Mouse (Mus musculus): ENCODE results near the gene Ripor3. TPM values are rescaled to one million over a fixed set of nuclear protein-coding genes. Genes with fewer than 3 reads are reported as not detected.

The Ripor3 gene
- polyA plus RNA-seq, 1 experiment from 2014 or later = 0.15 TPM

GRCm38 (mm10) chr2:168046467-168046866, 36.0 kb upstream of the Ripor3 start:
- Histone ChIP-seq H3K4me3 (replicated peaks) (no peak overlapping the region), H3K4me2 (replicated peaks) (no peak overlapping the region), H3K36me3 (no peaks in the 10 kb centered on the region), H3K27me3 (peaks cover 45% of the 10 kb centered on the region), H3K9me3 (no peaks in the 10 kb centered on the region), H3K27ac (no peak overlapping the region), H3K4me1 (replicated peaks) (peaks cover 27% of the 10 kb centered on the region), H3K9ac (replicated peaks) (no peak overlapping the region)
- no peak for ATAC-seq
- 75% methylated on average over 4 of the region's 4 CpGs for WGBS

GRCm38 (mm10) chr2:168045771-168046170, 35.4 kb upstream of the Ripor3 start:
- Histone ChIP-seq H3K4me2 (replicated peaks) (no peak overlapping the region), H3K4me1 (replicated peaks) (peaks cover 26% of the 10 kb centered on the region), H3K9me3 (no peaks in the 10 kb centered on the region), H3K4me3 (replicated peaks) (no peak overlapping the region), H3K36me3 (no peaks in the 10 kb centered on the region), H3K27me3 (peaks cover 38% of the 10 kb centered on the region), H3K9ac (replicated peaks) (no peak overlapping the region), H3K27ac (no peak overlapping the region)
- WGBS = 18% methylated on average over 5 of the region's 5 CpGs
- no peak for ATAC-seq

- no peak for ATAC-seq
- WGBS = 61% methylated on average over 13 of the region's 13 CpGs
- H3K27ac ChIP-seq = no peak overlapping the region
Observed at GRCm38 (mm10) chr2:168045357-168045756, 34.9 kb upstream of the Ripor3 start.

DNA sequence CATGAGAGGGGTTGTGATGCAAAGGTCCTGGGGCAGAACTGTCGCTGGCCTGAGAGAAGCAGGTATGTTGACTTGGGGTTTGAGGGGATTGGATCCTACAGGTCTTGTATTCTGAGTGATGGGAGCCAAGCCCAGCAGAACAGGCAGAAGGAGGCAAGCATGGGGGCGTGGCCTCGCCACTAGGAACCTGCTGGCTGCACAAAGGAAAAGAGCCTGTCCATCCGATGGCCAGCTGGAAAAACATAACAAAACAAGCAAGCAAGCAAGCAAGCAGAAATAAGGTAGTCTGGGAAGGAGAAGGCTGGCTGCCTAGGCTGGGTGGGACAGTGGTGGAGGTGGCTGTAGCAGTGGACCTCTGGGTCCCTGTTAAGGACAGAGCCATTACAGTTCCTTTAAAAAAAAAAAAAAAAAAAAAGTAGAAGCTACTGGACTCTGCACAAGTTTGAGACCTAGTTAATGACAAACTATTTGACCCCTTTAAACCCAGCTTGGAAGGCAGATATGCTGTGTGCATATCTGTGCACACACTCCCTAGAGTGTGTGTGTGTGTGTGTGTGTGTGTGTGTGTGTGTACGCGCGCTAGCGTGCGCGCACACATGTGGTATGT, 34.4 kb upstream of the Ripor3 start:
- H3K27me3 ChIP-seq = peaks cover 28% of the 10 kb centered on the region
- no peak for ATAC-seq
- H3K4me2 ChIP-seq (replicated peaks) = no peak overlapping the region
- no peak overlapping the region for H3K27ac ChIP-seq
- WGBS = 80% methylated on average over 10 of the region's 10 CpGs
- H3K4me3 ChIP-seq (replicated peaks) = no peak overlapping the region
- no peak overlapping the region for H3K9ac ChIP-seq (replicated peaks)
- no peaks in the 10 kb centered on the region for H3K9me3 ChIP-seq
- no peaks in the 10 kb centered on the region for H3K36me3 ChIP-seq
- peaks cover 16% of the 10 kb centered on the region for H3K4me1 ChIP-seq (replicated peaks)

More at GRCm38 (mm10) chr2:168045357-168045756, 34.9 kb upstream of the Ripor3 start:
- Histone ChIP-seq H3K9ac (replicated peaks) (no peak overlapping the region), H3K36me3 (no peaks in the 10 kb centered on the region), H3K27me3 (peaks cover 34% of the 10 kb centered on the region), H3K4me3 (replicated peaks) (no peak overlapping the region), H3K9me3 (no peaks in the 10 kb centered on the region), H3K4me1 (replicated peaks) (peaks cover 22% of the 10 kb centered on the region), H3K4me2 (replicated peaks) (no peak overlapping the region)

DNA sequence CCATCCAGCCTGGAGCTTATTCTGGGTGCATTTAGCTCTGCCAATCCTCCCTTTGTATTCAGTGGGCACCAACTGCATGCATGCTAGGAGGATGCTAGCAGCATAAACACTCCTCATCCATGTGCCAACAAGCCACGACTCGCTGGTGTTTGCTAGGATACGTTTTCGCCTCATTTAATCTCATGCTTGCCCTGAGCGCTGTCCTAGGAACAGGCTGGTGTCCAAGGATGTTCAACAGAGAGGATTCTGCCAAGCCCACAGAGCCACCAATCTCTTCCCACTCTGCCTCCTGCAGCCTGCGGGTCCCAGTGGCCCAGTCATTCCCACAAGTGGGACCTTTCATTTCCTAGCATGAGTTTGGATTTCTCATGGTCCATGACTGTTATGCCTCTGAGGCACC, 31.6 kb upstream of the Ripor3 start:
- Histone ChIP-seq H3K4me2 (replicated peaks) (no peak overlapping the region), H3K27ac (no peak overlapping the region), H3K4me3 (replicated peaks) (no peak overlapping the region), H3K9ac (replicated peaks) (no peak overlapping the region), H3K27me3 (0 out of 2 replicates have a peak, but pooled peaks cover 5% of the 10 kb centered on the region), H3K36me3 (no peaks in the 10 kb centered on the region), H3K4me1 (replicated peaks) (peaks cover 7% of the 10 kb centered on the region; the same call in 1 of the 2 replicates), H3K9me3 (no peaks in the 10 kb centered on the region)
- WGBS = 71% methylated on average over 6 of the region's 6 CpGs
- ATAC-seq = no peak

DNA sequence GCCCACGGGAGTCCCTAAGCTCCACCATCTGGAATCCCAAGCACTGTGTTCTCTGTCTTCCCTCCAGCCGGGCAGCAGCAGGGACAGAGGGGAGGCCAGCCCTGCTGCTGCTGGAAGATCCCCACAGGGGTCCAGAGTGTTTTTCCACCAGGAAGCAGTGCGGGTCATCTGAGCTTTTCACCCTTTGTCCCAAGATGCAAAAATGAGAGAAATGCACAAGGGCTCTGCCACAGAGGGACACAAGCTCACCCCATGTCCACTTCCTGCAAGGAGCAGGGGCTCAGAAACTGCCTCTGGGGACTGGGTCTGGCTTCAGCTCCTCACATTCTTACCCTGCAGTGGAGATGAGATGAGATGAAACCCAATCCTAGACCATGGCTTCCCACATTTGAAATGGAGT, 30.3 kb upstream of the Ripor3 start:
- Histone ChIP-seq H3K4me1 (replicated peaks) (peaks cover 4% of the 10 kb centered on the region; the same call in 1 of the 2 replicates), H3K9ac (replicated peaks) (no peak overlapping the region), H3K36me3 (no peaks in the 10 kb centered on the region), H3K9me3 (no peaks in the 10 kb centered on the region), H3K4me2 (replicated peaks) (no peak overlapping the region), H3K27ac (no peak overlapping the region), H3K27me3 (0 out of 2 replicates have a peak, but pooled peaks cover 5% of the 10 kb centered on the region), H3K4me3 (replicated peaks) (no peak overlapping the region)
- whole genome bisulfite sequencing = 32% methylated on average over 3 of the region's 3 CpGs
- no peak for ATAC-seq

- WGBS = 66% methylated on average over 3 of the region's 3 CpGs
- Histone ChIP-seq H3K4me2 (replicated peaks) (no peak overlapping the region), H3K9ac (replicated peaks) (no peak overlapping the region), H3K4me1 (replicated peaks) (no peaks in the 10 kb centered on the region), H3K9me3 (no peaks in the 10 kb centered on the region), H3K27ac (no peak overlapping the region), H3K27me3 (no peaks in the 10 kb centered on the region), H3K36me3 (no peaks in the 10 kb centered on the region), H3K4me3 (replicated peaks) (no peak overlapping the region)
- no peak for ATAC-seq
Observed at GRCm38 (mm10) chr2:168037063-168037462, 26.6 kb upstream of the Ripor3 start.

DNA sequence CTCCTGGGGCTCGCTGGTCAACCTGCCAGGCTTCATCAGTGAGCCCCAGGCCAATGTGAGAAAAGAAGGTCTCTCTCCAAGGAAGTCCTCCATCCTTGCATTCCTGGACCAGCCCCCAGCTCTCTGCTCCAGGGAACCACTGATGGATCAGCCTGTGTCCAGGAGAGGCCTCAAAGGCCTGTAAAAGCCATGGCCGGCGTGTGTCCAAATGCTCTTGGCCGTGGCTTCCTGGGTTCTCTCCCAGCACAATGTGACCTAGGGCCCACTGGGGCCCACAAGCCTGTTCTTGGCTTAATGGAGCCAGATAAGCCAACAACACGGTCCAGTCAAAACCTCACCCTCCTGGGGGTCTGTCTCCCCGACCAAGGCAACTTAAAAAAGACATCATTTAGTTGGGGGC, 25.5 kb upstream of the Ripor3 start:
- Histone ChIP-seq H3K9me3 (no peaks in the 10 kb centered on the region), H3K4me2 (replicated peaks) (no peak overlapping the region), H3K27ac (no peak overlapping the region), H3K4me3 (replicated peaks) (no peak overlapping the region), H3K4me1 (replicated peaks) (no peaks in the 10 kb centered on the region), H3K9ac (replicated peaks) (no peak overlapping the region), H3K36me3 (no peaks in the 10 kb centered on the region), H3K27me3 (no peaks in the 10 kb centered on the region)
- WGBS = 86% methylated on average over 6 of the region's 6 CpGs
- no peak for ATAC-seq

- Histone ChIP-seq H3K27ac (no peak overlapping the region), H3K4me2 (replicated peaks) (no peak overlapping the region), H3K9me3 (no peaks in the 10 kb centered on the region), H3K4me1 (replicated peaks) (no peaks in the 10 kb centered on the region), H3K36me3 (no peaks in the 10 kb centered on the region), H3K27me3 (no peaks in the 10 kb centered on the region), H3K9ac (replicated peaks) (no peak overlapping the region), H3K4me3 (replicated peaks) (no peak overlapping the region)
- ATAC-seq = no peak
- WGBS = 65% methylated on average over 10 of the region's 10 CpGs
Observed at GRCm38 (mm10) chr2:168033905-168034304, 23.5 kb upstream of the Ripor3 start.

DNA sequence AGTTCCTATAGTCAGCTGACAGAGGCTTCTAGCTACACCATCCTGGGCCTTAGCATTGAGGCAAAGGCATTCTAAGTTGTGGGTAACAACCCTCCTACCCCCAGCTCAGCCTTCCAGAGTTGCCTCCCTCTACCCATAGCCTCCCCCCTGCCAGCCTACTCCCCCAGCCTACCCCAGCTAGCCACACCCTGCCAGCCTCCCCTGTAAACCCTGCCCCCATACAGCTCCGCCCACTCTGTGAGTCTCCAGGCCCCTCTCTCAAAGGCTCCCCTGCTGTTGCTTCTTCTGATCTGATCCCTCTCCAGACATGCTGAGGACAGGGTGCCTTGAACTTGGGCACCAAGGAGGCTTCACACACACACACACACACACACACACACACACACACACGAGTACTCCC, 21.4 kb upstream of the Ripor3 start:
- Histone ChIP-seq H3K4me1 (replicated peaks) (no peaks in the 10 kb centered on the region), H3K9ac (replicated peaks) (no peak overlapping the region), H3K4me2 (replicated peaks) (no peak overlapping the region), H3K9me3 (peaks cover 5% of the 10 kb centered on the region; the same call in 1 of the 2 replicates), H3K4me3 (replicated peaks) (no peak overlapping the region), H3K27me3 (no peaks in the 10 kb centered on the region), H3K36me3 (no peaks in the 10 kb centered on the region), H3K27ac (no peak overlapping the region)
- 74% methylated on average over 2 of the region's 2 CpGs for WGBS
- no peak for ATAC-seq

DNA sequence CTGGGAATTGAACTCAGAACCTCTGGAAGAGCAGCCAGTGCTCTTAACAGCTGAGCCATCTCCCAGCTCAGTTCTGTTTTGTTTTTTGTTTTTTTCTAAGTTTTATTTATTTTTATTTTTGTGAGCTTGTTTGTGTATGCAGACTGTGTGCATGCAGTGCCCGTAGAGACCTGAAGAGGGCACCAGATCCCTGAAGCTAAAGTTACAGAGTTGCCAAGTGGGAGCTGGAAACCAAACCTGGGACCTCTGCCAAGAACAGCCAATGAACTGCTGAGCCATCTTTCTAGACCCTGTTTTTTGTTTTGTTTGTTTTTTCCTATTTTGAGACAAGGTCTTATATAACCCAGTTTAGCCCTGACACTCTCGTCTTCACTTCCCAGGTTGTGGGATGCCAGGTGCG, 18.0 kb upstream of the Ripor3 start:
- 96% methylated on average over 3 of the region's 3 CpGs for WGBS
- Histone ChIP-seq H3K27me3 (no peaks in the 10 kb centered on the region), H3K36me3 (no peaks in the 10 kb centered on the region), H3K9ac (replicated peaks) (no peak overlapping the region), H3K9me3 (peaks cover 5% of the 10 kb centered on the region; the same call in 1 of the 2 replicates), H3K4me3 (replicated peaks) (no peak overlapping the region), H3K27ac (no peak overlapping the region), H3K4me1 (replicated peaks) (no peaks in the 10 kb centered on the region), H3K4me2 (replicated peaks) (no peak overlapping the region)
- ATAC-seq = no peak

DNA sequence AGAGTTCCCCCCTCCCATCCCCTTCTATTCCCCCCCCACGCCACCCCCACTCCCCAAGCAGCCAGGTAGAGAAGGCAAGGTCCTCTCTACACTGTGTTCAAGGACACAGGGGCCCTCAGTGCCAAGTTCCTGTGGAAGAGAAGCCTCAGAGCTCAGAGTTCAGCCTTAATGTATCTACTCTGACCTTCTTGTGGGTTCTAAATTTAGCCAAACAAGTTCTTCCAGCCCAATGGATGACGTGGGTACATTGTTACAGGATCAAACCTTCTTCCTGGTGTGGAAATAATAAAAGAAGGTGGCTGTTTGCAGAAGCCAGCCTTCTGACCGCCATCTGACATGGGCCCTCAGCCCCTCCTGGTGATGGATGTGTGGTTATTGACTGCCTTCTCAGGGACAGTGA, 16.0 kb upstream of the Ripor3 start:
- no peaks in the 10 kb centered on the region for H3K36me3 ChIP-seq
- 55% methylated on average over 3 of the region's 3 CpGs for WGBS
- peaks cover 5% of the 10 kb centered on the region; the same call in 1 of the 2 replicates for H3K9me3 ChIP-seq

DNA sequence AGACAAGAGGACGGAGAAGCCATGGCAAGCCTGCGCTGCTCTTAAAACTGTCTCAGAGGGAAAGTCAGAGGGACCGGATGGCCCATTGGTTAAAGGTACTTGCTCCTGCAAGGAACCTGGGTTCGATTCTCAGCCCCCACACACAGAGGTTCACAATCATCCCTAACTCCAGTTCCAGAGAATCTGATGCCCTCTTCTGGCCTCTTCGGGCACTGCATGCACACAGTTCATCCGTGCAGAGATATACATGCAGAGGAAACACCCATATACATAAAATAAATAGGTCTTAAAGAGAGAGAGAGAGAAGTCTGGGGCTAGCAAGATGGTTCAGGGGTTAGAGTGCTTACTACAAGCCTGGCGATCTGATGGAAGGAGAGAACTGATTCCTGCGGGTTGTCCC, 15.5 kb upstream of the Ripor3 start:
- Histone ChIP-seq H3K4me3 (replicated peaks) (no peak overlapping the region), H3K4me2 (replicated peaks) (no peak overlapping the region), H3K9ac (replicated peaks) (no peak overlapping the region), H3K9me3 (peaks cover 5% of the 10 kb centered on the region; the same call in 1 of the 2 replicates), H3K27me3 (no peaks in the 10 kb centered on the region), H3K27ac (no peak overlapping the region), H3K4me1 (replicated peaks) (no peaks in the 10 kb centered on the region), H3K36me3 (no peaks in the 10 kb centered on the region)
- no peak for ATAC-seq
- WGBS = 85% methylated on average over 8 of the region's 8 CpGs

More for the DNA sequence above, 16.0 kb upstream of the Ripor3 start:
- Histone ChIP-seq H3K9ac (replicated peaks) (no peak overlapping the region), H3K4me3 (replicated peaks) (no peak overlapping the region), H3K4me2 (replicated peaks) (no peak overlapping the region), H3K27me3 (no peaks in the 10 kb centered on the region), H3K27ac (no peak overlapping the region), H3K4me1 (replicated peaks) (no peaks in the 10 kb centered on the region)
- no peak for ATAC-seq
